Mouse (Mus musculus) intestine, embryonic 16.5 days (tissue): ENCODE results near the gene Kdm4d. TPM values are rescaled to one million over a fixed set of nuclear protein-coding genes. Genes with fewer than 3 reads are reported as not detected.
"Not testable (repeated sequence)": the region's sequence is repeated elsewhere in the genome, so short reads cannot be mapped to it uniquely, and the experiment has no call there.

ENCODE experiments used
- ATAC-seq: fragments of 200-750 bp; cut with Nextera tagmentation; 2 replicates; pipeline ENCODE4 v1.8.0; 2017; ENCODE audit warnings: moderate TSS enrichment, moderate library complexity
- H3K27ac ChIP-seq: fragments of 300-500 bp; sonication (generic); 2 replicates; pipeline ENCODE4 v1.5.1; 2014; ENCODE audit warnings: mild to moderate bottlenecking, low read length
- H3K27me3 ChIP-seq: fragments of 300-500 bp; sonication (generic); replicated peaks from 2 replicates; pipeline ENCODE4 v1.6.1; 2014; ENCODE audit warnings: low read length, control low read depth, mixed read lengths; ENCODE audit not compliant: control insufficient read depth, insufficient read depth
- H3K36me3 ChIP-seq: fragments of 300-500 bp; sonication (generic); 2 replicates; pipeline ENCODE4 v1.6.1; 2014; ENCODE audit warnings: low read length, control low read depth; ENCODE audit not compliant: control insufficient read depth, insufficient read depth
- H3K4me1 ChIP-seq: fragments of 300-500 bp; sonication (generic); 2 replicates; pipeline ENCODE4 v1.6.1; 2014; ENCODE audit warnings: low read length, control low read depth, mixed read lengths; ENCODE audit not compliant: control insufficient read depth, insufficient read depth
- H3K4me2 ChIP-seq: fragments of 300-500 bp; sonication (generic); 2 replicates; pipeline ENCODE4 v1.6.1; 2014; ENCODE audit warnings: low read depth, low read length, control low read depth
- H3K4me3 ChIP-seq: fragments of 300-500 bp; sonication (generic); 2 replicates; pipeline ENCODE4 v1.5.1; 2014; ENCODE audit warnings: mild to moderate bottlenecking, low read length
- H3K9ac ChIP-seq: fragments of 300-500 bp; sonication (generic); 2 replicates; pipeline ENCODE4 v1.6.1; 2014; ENCODE audit warnings: low read depth, low read length
- H3K9me3 ChIP-seq: fragments of 300-500 bp; sonication (generic); 2 replicates; pipeline ENCODE4 v1.6.1; 2016; ENCODE audit warnings: low read length, control low read depth; ENCODE audit not compliant: control insufficient read depth
- WGBS: fragments of 180-500 bp; shearing (Covaris S2); extraction: QIAGEN DNeasy Blood & Tissue Kit; methylation state at CpG from one replicate; pipeline ENCODE4 v1.1.7; 2014; 5-methylcytosine and 5-hydroxymethylcytosine counted together
- polyA plus RNA-seq: library from polyadenylated mRNA; unstranded; fragments of >200 nt; fragmentation: Nextera tagmentation; extraction: Ambion mirVana; gene quantifications from 2 replicates; pipeline ENCODE4 v1.2.1, GENCODE M21; 2015

The Kdm4d gene
- polyA plus RNA-seq, 1 experiment from 2014 or later = 0.22 TPM

- 82% methylated on average over 12 of the region's 12 CpGs for WGBS
- not testable (repeated sequence) for H3K9ac ChIP-seq, H3K4me2 ChIP-seq, H3K36me3 ChIP-seq, H3K4me1 ChIP-seq, H3K9me3 ChIP-seq, H3K27me3 ChIP-seq, H3K27ac ChIP-seq, H3K4me3 ChIP-seq, ATAC-seq
These were observed 36.6 kb downstream of the Kdm4d start for GRCm38 (mm10) chr9:14463668-14464067.

- H3K27me3 ChIP-seq, H3K27ac ChIP-seq, H3K4me1 ChIP-seq, H3K36me3 ChIP-seq, H3K4me3 ChIP-seq, H3K4me2 ChIP-seq, H3K9ac ChIP-seq, ATAC-seq, H3K9me3 ChIP-seq: not testable (repeated sequence)
- WGBS = 87% methylated on average over 1 of the region's 1 CpGs
These were observed 37.7 kb downstream of the Kdm4d start for GRCm38 (mm10) chr9:14462536-14462935.

- no peaks in the 10 kb centered on the region for H3K4me1 ChIP-seq
- H3K36me3 ChIP-seq = no peaks in the 10 kb centered on the region
- no peak overlapping the region for H3K4me3 ChIP-seq
- ATAC-seq = no peak
- 91% methylated on average over 3 of the region's 3 CpGs for WGBS
- H3K9ac ChIP-seq = no peak overlapping the region
- H3K27ac ChIP-seq = no peak overlapping the region
- H3K4me2 ChIP-seq = no peak overlapping the region
- no peaks in the 10 kb centered on the region for H3K27me3 ChIP-seq
- H3K9me3 ChIP-seq = no peaks in the 10 kb centered on the region
These were observed 44.0 kb downstream of the Kdm4d start for GRCm38 (mm10) chr9:14456320-14456719.

GRCm38 (mm10) chr9:14451120-14451519, 49.2 kb downstream of the Kdm4d start:
- not testable (repeated sequence) for H3K4me1 ChIP-seq, H3K9me3 ChIP-seq, H3K27ac ChIP-seq, H3K36me3 ChIP-seq, H3K9ac ChIP-seq, H3K4me3 ChIP-seq, ATAC-seq, H3K27me3 ChIP-seq, H3K4me2 ChIP-seq
- WGBS = 63% methylated on average over 8 of the region's 8 CpGs

- H3K27me3 ChIP-seq, H3K36me3 ChIP-seq, H3K9ac ChIP-seq, ATAC-seq, H3K4me1 ChIP-seq, H3K4me3 ChIP-seq, H3K4me2 ChIP-seq, H3K27ac ChIP-seq, H3K9me3 ChIP-seq: not testable (repeated sequence)
- WGBS = 72% methylated on average over 2 of the region's 2 CpGs
These were observed 53.2 kb downstream of the Kdm4d start for GRCm38 (mm10) chr9:14447086-14447485.

GRCm38 (mm10) chr9:14440347-14440746, 59.9 kb downstream of the Kdm4d start:
- 89% methylated on average over 1 of the region's 1 CpGs for WGBS
- Histone ChIP-seq H3K4me3 (no peak overlapping the region), H3K9ac (no peak overlapping the region), H3K4me1 (no peaks in the 10 kb centered on the region), H3K4me2 (no peak overlapping the region), H3K27me3 (no peaks in the 10 kb centered on the region), H3K9me3 (no peaks in the 10 kb centered on the region), H3K27ac (no peak overlapping the region), H3K36me3 (no peaks in the 10 kb centered on the region)
- no peak for ATAC-seq

GRCm38 (mm10) chr9:14433252-14433939, 66.9 kb downstream of the Kdm4d start:
- 47% methylated on average over 11 of the region's 11 CpGs for WGBS
- Histone ChIP-seq H3K9me3 (no peaks in the 10 kb centered on the region), H3K4me1 (no peaks in the 10 kb centered on the region), H3K36me3 (no peaks in the 10 kb centered on the region), H3K4me3 (no peak overlapping the region), H3K27me3 (no peaks in the 10 kb centered on the region), H3K27ac (no peak overlapping the region), H3K9ac (no peak overlapping the region), H3K4me2 (no peak overlapping the region)
- ATAC-seq = peak; percentile 100

Other genes starting within 250 kb of the Kdm4d start
- gene Sesn3, start 225.4 kb downstream of the Kdm4d start, polyA plus RNA-seq = 10.4 and 10.6 TPM in 2 replicates
- 24.9 and 27.4 TPM in 2 replicates for gene Endod1, start 119.0 kb downstream of the Kdm4d start, polyA plus RNA-seq
- gene Cwc15, start 135 bp upstream of the Kdm4d start, polyA plus RNA-seq = 124 and 133 TPM in 2 replicates
- 8.1 and 8.4 TPM in 2 replicates for gene Amotl1, start 144.6 kb upstream of the Kdm4d start, polyA plus RNA-seq
- 0.21 TPM in 2 replicates for gene Piwil4, start 240.3 kb upstream of the Kdm4d start, polyA plus RNA-seq